Mouse (Mus musculus): Measurements from ENCODE around the gene Rufy1.

DNA sequence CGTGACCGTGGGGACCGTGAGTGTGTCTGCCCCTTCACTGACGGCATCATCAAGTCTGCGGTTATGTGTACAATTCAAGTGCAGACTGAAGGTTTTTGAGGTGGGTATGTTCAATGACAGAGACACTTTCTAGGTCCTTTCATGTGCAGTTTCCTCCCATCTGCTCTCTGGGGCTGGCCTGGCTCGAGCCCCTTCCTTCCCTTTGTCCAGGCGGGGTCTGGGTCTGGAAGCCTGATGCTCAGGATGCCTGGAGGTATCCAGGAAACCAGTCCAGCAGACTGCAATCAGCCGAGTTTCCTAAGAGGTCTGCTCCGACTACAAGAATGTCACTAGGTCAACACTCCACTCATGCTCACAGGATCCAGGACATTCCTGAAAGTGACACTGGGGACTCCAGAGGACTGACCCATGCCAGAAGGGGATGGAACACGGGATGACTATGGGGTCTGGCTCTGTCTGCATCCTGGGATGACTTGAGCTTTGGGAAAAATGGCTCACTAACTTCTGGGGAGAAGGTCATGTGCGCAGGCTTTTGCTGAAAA lies 34.1 kb downstream of the Rufy1 start:
- TF ChIP-seq CTCF (IDR thresholded peaks at IDR 0.05) (no peak), POLR2A (IDR thresholded peaks at IDR 0.05; ENCODE audit: insufficient read depth, low read depth, low read length) (no peak)
